Mouse (Mus musculus): Measurements from ENCODE around the gene Gm49358. TPM values are rescaled to one million over a fixed set of nuclear protein-coding genes. Genes with fewer than 3 reads are reported as not detected.

The Gm49358 gene
- polyA plus RNA-seq, 1 experiment from 2014 or later = not detected

DNA sequence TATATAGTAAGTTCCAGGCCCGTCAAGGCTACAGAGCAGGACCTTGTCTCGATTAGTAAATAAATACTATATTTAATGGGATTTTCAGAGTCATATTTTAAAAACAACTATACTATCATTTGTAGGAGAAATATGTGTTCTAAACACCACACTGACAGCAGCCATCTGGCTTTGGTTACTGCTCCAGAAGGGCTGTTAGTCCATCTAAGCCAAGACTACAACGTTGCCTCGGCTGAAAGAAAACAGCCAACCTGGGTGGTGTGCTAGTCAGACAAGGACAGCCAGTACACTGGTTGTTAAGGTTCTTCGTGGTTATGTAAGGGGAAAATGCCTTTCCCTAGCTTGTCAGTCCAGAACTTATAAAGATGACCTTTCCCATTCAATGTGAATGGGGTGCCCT, 78.9 kb downstream of the Gm49358 start:
- WGBS (ENCODE audit: insufficient replicate concordance) = 79% methylated on average over 5 of the region's 5 CpGs
- Histone ChIP-seq H3K4me1 (ENCODE audit: insufficient read depth) (peaks cover 5% of the 10 kb centered on the region), H3K9ac (replicated peaks) (no peak overlapping the region), H3K36me3 (replicated peaks; ENCODE audit: insufficient read depth, low read length) (peaks cover 2% of the 10 kb centered on the region; the same call in 1 of the 2 replicates), H3K9me3 (ENCODE audit: low read length) (no peaks in the 10 kb centered on the region), H3K27ac (ENCODE audit: low read depth) (no peak overlapping the region), H3K27me3 (ENCODE audit: insufficient read depth, low read length) (peaks cover 11% of the 10 kb centered on the region), H3K4me2 (ENCODE audit: low read depth, low read length) (no peak overlapping the region), H3K4me3 (ENCODE audit: low read depth, low read length) (no peak overlapping the region)
- DNase-seq (no peak), ATAC-seq (no peak)
- TF ChIP-seq CTCF (IDR thresholded peaks at IDR 0.05; ENCODE audit: low read depth) = no peak
- TF ChIP-seq EP300 (IDR thresholded peaks at IDR 0.05; ENCODE audit: low read depth) = no peak

DNA sequence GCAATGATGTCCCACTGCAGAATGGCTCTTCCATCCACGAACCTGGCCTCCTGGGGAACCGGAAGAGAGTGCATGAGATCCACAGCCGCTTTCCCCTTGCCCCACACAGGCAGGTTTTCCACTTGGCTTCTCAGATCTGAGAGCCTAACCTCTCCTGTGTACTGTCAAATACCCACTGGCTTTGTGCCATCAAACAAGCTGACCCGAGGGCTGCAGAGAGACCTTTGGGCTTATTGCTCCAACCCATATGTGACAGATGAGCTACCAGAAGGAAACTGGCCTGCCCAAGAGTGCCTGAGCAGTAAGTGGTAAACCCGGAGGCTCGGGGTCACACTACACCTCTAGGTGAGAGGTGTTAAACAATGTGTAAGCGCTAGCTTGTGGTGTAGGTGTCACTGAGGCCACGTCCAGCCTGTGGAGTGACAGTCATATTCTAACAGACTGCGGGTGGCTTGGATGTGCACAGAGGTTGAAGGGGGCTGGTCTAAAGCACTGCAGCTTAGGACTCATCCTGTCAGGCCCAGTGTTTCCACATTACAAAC, 83.2 kb downstream of the Gm49358 start:
- Histone ChIP-seq H3K9me3 (ENCODE audit: low read length) (no peaks in the 10 kb centered on the region), H3K4me2 (ENCODE audit: low read depth, low read length) (no peak overlapping the region), H3K9ac (replicated peaks) (no peak overlapping the region), H3K36me3 (replicated peaks; ENCODE audit: insufficient read depth, low read length) (0 out of 2 replicates have a peak, but pooled peaks cover 3% of the 10 kb centered on the region), H3K27ac (ENCODE audit: low read depth) (no peak overlapping the region), H3K4me1 (ENCODE audit: insufficient read depth) (peaks cover 5% of the 10 kb centered on the region), H3K4me3 (ENCODE audit: low read depth, low read length) (no peak overlapping the region), H3K27me3 (ENCODE audit: insufficient read depth, low read length) (peaks cover 18% of the 10 kb centered on the region)
- no peak for TF ChIP-seq EP300 (IDR thresholded peaks at IDR 0.05; ENCODE audit: low read depth)
- TF ChIP-seq CTCF (IDR thresholded peaks at IDR 0.05; ENCODE audit: low read depth) = no peak
- WGBS (ENCODE audit: insufficient replicate concordance) = 60% methylated on average over 9 of the region's 9 CpGs
- ATAC-seq = peak; percentile 82
- DNase-seq = peak; percentile 46

DNA sequence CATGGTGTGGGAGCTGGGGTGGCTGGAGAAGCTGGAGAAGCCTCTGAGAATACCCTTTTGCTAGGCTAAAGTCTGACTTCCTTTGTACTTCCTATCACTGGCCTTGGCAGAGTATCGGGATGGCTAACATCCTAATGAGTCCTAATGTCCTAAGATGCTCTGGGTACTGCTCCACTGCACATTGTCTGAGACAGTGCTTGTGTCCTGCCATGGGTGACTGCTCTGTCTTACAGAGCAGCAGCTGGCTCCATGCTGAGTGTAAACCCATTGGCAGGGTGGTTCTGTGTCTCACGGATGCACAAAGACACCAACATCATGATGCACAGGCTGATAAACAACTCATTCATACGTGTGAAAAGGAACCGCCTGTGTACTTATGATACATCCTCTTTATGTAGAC, 85.3 kb downstream of the Gm49358 start:
- H3K27ac ChIP-seq (ENCODE audit: low read depth) = no peak overlapping the region
- H3K9ac ChIP-seq (replicated peaks) = no peak overlapping the region
- ATAC-seq = no peak
- DNase-seq = no peak
- TF ChIP-seq EP300 (IDR thresholded peaks at IDR 0.05; ENCODE audit: low read depth) (no peak), CTCF (IDR thresholded peaks at IDR 0.05; ENCODE audit: low read depth) (no peak)
- no peak overlapping the region for H3K4me2 ChIP-seq (ENCODE audit: low read depth, low read length)
- H3K27me3 ChIP-seq (ENCODE audit: insufficient read depth, low read length) = peaks cover 24% of the 10 kb centered on the region
- H3K36me3 ChIP-seq (replicated peaks; ENCODE audit: insufficient read depth, low read length) = 0 out of 2 replicates have a peak, but pooled peaks cover 3% of the 10 kb centered on the region
- H3K9me3 ChIP-seq (ENCODE audit: low read length) = no peaks in the 10 kb centered on the region
- H3K4me1 ChIP-seq (ENCODE audit: insufficient read depth) = peaks cover 5% of the 10 kb centered on the region
- 74% methylated on average over 4 of the region's 4 CpGs for WGBS (ENCODE audit: insufficient replicate concordance)
- H3K4me3 ChIP-seq (ENCODE audit: low read depth, low read length) = no peak overlapping the region

DNA sequence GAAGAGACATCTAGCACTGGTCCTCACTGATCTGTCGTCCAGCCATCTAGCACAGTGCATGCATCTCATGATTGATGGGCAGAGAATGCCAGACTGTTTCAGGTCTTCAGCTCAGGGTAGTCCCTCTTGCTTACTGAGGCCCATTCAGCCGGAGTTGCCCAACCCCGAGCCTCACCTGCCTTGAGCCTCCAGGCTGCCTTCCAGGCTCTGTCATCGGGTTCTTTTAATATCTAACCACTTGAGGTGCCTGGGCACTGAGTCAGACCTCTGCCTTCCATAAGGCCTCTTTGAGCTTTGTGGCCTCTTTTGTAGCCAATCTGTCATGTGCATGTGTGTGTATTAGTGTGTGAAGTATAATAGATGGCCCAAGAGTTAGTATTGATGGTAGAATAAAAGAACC, 85.7 kb downstream of the Gm49358 start:
- 70% methylated on average over 4 of the region's 4 CpGs for WGBS (ENCODE audit: insufficient replicate concordance)
- H3K9me3 ChIP-seq (ENCODE audit: low read length) = no peaks in the 10 kb centered on the region
- 0 out of 2 replicates have a peak, but pooled peaks cover 3% of the 10 kb centered on the region for H3K36me3 ChIP-seq (replicated peaks; ENCODE audit: insufficient read depth, low read length)
- no peak overlapping the region for H3K27ac ChIP-seq (ENCODE audit: low read depth)
- ATAC-seq (no peak), DNase-seq (no peak)
- H3K9ac ChIP-seq (replicated peaks) = no peak overlapping the region
- H3K4me3 ChIP-seq (ENCODE audit: low read depth, low read length) = no peak overlapping the region
- H3K27me3 ChIP-seq (ENCODE audit: insufficient read depth, low read length) = peaks cover 24% of the 10 kb centered on the region
- H3K4me2 ChIP-seq (ENCODE audit: low read depth, low read length) = no peak overlapping the region
- TF ChIP-seq EP300 (IDR thresholded peaks at IDR 0.05; ENCODE audit: low read depth) = no peak
- no peak for TF ChIP-seq CTCF (IDR thresholded peaks at IDR 0.05; ENCODE audit: low read depth)
- H3K4me1 ChIP-seq (ENCODE audit: insufficient read depth) = peaks cover 5% of the 10 kb centered on the region

DNA sequence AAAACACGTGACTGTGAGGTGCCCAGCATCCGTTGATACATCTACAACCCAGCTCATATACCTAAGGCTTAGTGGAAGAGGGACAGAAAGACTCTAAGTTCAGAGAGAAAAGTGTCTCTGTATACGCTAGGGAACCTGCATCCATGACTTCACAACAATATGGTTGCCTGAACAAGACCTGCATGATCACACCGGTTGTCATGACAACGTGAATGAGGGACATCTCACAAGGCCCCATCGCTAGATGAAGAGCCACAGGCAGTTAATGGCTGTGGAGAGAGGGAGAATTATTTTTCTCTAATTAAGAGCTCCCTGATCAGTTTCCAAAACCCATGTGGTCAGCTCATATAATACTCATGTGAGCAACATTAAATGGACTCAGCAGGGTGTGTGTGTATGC, 88.4 kb downstream of the Gm49358 start:
- Histone ChIP-seq H3K9me3 (ENCODE audit: low read length) (no peaks in the 10 kb centered on the region), H3K4me1 (ENCODE audit: insufficient read depth) (no peaks in the 10 kb centered on the region; the same call in 1 of the 2 replicates), H3K4me3 (ENCODE audit: low read depth, low read length) (no peak overlapping the region), H3K36me3 (replicated peaks; ENCODE audit: insufficient read depth, low read length) (0 out of 2 replicates have a peak, but pooled peaks cover 3% of the 10 kb centered on the region), H3K27me3 (ENCODE audit: insufficient read depth, low read length) (peaks cover 29% of the 10 kb centered on the region), H3K4me2 (ENCODE audit: low read depth, low read length) (no peak overlapping the region), H3K9ac (replicated peaks) (no peak overlapping the region), H3K27ac (ENCODE audit: low read depth) (no peak overlapping the region)
- DNase-seq (no peak), ATAC-seq (no peak)
- WGBS (ENCODE audit: insufficient replicate concordance) = 75% methylated on average over 6 of the region's 6 CpGs
- TF ChIP-seq EP300 (IDR thresholded peaks at IDR 0.05; ENCODE audit: low read depth) (no peak), CTCF (IDR thresholded peaks at IDR 0.05; ENCODE audit: low read depth) (no peak)

DNA sequence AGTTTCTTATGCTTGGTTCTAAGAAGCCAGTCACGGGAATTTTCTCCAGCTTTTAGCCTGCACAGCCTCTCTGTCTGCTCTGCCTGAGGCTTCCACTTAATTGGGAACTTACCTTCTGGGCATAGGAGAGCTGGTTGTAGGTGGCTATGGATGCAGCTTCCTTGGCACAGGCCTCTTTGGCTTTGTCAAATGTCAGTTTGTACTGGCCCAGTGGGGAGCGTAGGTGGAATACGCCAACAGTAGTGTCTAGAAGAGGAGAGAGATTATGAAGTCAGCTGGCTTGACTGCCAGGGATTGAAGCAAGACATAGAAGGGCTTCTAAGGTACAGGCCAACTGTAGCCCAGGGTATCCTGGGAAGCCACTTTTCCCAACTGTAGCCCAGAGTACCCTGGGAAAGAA, 89.7 kb downstream of the Gm49358 start:
- ATAC-seq (no peak), DNase-seq (no peak)
- Histone ChIP-seq H3K27ac (ENCODE audit: low read depth) (no peak overlapping the region), H3K9me3 (ENCODE audit: low read length) (no peaks in the 10 kb centered on the region), H3K4me2 (ENCODE audit: low read depth, low read length) (no peak overlapping the region), H3K36me3 (replicated peaks; ENCODE audit: insufficient read depth, low read length) (0 out of 2 replicates have a peak, but pooled peaks cover under 1% of the 10 kb centered on the region), H3K4me3 (ENCODE audit: low read depth, low read length) (no peak overlapping the region), H3K4me1 (ENCODE audit: insufficient read depth) (no peaks in the 10 kb centered on the region), H3K9ac (replicated peaks) (no peak overlapping the region), H3K27me3 (ENCODE audit: insufficient read depth, low read length) (peaks cover 25% of the 10 kb centered on the region)
- TF ChIP-seq EP300 (IDR thresholded peaks at IDR 0.05; ENCODE audit: low read depth) (no peak), CTCF (IDR thresholded peaks at IDR 0.05; ENCODE audit: low read depth) (no peak)
- WGBS (ENCODE audit: insufficient replicate concordance) = 71% methylated on average over 3 of the region's 3 CpGs

Measured in liver, postnatal 0 days (tissue).